Mouse (Mus musculus) small intestine, adult 2 months (tissue): ENCODE data around the gene Ralgapa1.

Source experiments
- CTCF ChIP-seq: fragments of 200-500 bp; IDR thresholded peaks from 2 replicates; pipeline ENCODE4 v1.5.1; 2012; ENCODE audit warnings: low read depth, mild to moderate bottlenecking, control low read depth, inconsistent platforms, low read length, moderate library complexity, mixed read lengths; ENCODE audit not compliant: insufficient replicate concordance, insufficient read length; ENCODE audit errors: extremely low read depth
- POLR2A ChIP-seq: fragments of 200-500 bp; IDR thresholded peaks from 2 replicates; pipeline ENCODE4 v1.6.1; 2012; ENCODE audit warnings: low read depth, mild to moderate bottlenecking, control low read depth, inconsistent platforms, low read length, moderate library complexity

DNA sequence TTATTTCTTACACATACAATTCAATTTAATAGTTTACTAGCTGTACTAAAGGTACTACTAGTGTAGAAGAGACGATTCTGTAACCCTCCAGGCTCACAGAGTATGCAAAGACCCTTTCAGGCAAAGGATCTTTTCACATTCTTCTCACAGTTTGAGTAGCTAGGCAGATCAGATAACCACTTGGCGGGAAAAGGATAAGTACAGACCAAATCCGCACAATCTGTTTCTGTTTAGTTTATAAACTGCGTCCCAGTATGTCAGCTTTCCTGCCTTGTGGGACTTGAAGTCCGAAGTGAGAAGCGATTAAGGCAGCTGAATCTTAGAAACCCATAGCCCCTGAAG lies 14.9 kb upstream of the Ralgapa1 start:
- TF ChIP-seq CTCF (no peak), POLR2A (no peak)
